Mouse (Mus musculus) cerebellum, adult (tissue): ENCODE measurements around the gene Cidec.

ENCODE experiments used
- ATAC-seq: cut with Nextera tagmentation; 2 replicates; pipeline ENCODE4 v1.9.2; 2017; ENCODE audit warnings: mild to moderate bottlenecking, moderate library complexity, mixed read lengths; ENCODE audit not compliant: insufficient number of reproducible peaks, low FRiP score, low TSS enrichment

Cidec gene

DNA sequence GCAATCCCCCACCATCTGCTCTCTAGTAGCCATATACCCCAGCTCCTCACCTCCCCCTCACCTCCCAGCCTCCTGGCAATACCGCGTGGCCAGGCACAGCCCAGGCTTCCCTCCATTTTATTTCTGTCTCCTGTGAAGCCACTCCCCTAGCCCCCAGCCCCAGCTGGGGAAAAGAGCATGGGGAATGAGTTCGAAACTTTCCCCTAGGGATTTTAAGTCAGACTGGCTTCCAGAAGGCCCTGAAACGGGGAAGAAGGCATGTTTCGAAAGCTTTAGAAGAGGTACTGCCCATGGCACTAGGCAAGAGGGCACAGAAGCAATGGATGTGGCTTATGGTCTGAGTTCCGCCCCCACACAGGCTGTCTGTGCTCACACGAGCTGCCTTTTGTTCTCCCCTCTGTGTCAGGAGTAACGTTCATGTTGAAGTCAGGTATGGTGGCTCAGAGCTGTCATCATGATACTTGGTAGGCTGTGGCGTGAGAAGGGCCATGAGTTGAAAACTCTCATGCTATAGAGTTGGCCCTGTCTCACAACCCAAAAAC, at the start of gene Cidec:
Gene Cidec (minus strand): TSS at position 97 of the 542 bp plus-strand sequence.
- ATAC-seq, result no peak

DNA sequence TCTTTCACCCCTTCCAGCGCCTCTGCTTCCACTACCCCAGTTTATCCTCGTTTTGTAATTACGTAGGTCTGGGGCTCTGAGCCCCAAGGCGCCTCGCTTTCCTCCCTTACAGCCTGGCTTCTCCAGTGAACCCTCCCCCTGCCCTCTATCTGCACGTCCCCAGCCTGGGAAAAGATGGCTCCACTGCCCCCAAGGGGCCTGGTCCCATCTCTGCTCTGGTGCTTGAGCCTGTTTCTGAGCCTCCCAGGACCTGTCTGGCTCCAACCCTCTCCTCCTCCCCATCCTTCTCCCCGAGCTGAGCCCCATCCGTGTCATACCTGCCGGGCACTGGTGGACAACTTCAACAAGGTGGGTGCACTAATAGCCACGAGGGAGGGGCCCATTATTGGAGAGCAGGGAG, 48.2 kb upstream of the Cidec start:
- ATAC-seq, result peak; percentile 22; the same call in 1 of the 2 replicates

DNA sequence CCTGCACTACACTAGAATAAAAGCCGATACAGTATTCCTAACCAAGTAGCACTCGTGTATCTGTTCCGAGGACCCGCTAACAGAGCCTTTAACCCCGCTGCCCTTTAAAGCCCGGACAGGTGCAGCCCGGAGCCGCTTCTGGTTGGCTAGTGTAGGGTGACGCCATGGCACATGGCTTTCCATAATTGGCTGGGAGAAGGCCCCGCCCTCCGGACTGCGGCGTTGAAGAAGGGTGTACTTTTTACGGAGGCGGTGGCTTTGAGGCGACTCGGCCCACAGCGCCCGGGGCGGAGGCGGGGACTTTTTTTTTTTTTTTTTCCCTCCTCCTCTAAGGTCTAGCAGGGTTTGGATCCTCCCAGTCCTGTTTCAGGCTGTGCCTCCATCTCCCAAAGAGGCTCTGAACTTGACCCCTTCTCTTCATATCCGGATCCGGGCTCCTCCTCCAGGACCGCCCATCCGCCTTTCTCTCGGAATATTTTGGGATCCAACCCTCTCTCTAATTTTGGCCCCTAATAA, 47.6 kb upstream of the Cidec start, which contains the start of gene Creld1:
Gene Creld1 (plus strand): TSS at position 198 of the 516 bp plus-strand sequence.
- ATAC-seq, result peak; percentile 90

DNA sequence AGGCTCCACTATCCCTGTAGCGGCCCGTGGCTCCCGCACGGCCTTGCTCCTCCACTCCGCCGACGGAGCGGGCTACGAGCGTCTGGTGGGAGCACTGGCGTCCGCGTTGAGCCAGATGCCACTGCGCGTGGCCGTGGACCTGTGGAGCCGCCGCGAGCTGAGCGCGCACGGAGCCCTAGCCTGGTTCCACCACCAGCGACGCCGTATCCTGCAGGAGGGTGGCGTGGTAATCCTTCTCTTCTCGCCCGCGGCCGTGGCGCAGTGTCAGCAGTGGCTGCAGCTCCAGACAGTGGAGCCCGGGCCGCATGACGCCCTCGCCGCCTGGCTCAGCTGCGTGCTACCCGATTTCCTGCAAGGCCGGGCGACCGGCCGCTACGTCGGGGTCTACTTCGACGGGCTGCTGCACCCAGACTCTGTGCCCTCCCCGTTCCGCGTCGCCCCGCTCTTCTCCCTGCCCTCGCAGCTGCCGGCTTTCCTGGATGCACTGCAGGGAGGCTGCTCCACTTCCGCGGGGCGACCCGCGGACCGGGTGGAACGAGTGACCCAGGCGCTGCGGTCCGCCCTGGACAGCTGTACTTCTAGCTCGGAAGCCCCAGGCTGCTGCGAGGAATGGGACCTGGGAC, 47.0 kb upstream of the Cidec start:
- peak; percentile 57 for ATAC-seq

DNA sequence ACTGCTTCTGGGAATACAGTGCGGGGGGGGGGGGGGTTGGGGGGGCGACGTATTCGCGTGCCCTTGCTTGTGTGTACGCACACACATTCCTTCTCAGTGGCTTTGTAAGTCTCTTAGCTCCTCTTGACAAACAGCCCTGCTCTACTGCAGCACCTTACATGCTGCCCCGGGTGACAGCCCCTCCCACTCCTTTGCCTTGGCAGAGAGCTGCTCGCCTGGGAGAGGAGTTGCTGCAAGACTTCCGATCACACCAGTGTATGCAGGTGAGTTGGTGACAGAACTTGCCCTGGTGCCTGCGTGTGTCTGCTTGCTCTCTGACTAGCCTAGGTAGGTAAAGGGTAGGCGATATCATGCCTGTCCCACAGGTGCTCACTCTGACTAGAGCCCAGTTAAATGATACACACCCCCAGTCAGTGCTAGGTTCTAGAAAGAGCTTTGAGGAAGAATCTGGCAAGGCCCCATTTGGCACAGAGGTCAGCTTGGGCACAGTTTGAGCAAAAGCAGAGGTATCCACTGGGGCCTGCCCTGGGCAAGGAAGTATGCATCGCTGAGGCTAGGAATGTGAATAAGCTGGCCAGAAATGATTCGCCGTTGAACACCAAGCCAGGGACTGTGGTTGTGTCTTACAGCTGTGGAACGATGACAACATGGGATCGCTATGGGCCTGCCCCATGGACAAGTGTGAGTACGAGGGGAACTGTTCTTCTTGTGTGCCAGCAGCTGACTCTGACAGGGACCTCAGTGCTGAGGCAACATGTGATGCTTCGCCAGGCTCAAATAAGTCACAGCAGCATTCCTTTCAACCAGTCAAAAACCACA, 45.2 kb upstream of the Cidec start:
- ATAC-seq, result no peak

DNA sequence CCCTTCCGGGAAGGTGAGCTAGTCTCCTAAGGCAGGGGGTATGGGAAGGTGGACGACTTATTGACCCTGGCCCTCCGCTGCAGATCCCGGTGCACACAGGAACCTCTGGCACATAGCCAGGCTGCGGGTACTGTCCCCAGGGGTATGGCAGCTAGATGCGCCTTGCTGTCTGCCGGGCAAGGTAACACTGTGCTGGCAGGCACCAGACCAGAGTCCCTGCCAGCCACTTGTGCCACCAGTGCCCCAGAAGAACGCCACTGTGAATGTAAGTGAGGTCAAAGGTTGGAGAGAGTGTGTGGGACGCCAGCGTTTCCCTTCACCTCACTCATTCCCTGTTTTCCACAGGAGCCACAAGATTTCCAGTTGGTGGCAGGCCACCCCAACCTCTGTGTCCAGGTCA, 43.3 kb upstream of the Cidec start:
- ATAC-seq, result no peak

DNA sequence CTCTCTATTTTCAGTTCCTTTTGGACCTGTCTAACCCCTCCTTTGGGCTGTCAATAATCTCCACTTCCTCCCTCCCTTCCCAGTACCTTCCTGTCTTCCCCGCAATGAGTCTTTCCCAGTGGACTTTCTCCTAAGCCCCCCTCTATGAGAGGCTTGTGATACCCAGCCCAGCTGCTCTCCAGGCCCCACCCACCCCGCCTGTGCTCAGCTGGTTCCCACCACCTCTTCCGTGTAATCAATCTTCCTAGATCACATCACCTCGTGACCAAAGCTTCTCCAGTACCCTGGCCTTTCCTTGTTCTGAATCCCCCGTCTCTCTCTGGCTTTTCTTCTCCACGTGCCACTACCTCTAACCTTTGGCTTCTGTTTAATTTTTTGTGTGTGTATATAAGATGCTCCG, 41.8 kb upstream of the Cidec start:
- ATAC-seq, result no peak

DNA sequence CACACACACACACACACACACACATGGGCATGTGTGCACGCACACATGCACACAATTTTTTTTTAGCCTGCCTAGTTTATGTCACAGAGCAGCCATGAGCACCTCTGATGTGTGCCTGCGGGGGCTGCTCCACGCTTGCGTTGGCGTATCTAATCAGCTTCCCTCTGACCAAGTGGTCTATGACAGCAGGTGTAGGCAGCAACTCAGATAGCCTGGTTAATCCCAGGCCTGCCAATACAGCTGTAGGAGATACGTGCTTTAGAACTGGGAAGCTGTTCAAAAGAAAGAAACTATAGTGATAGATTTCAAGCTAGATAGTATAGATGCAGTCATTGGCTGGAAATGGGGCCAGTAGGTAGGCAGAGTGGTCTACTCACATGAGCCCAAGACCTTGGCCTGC, 38.2 kb upstream of the Cidec start:
- ATAC-seq, result no peak

DNA sequence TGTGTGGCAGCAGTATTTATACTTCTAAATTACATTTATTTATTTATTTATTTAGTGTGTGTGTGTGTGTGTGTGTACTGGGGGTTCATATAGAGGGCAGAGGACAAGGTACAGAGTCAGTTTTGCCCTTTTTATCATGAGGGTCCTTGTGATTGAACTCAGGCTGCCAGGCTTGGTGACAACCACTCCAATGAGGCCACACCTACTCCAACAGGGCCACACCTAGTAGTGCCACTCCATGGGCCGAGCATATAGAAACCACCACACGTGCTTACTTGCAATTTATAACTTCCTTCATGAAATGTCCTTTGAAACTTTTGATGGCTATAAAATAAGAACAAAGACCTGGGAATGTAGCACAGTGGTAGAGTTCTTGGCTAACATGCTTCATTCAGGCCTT, 37.7 kb upstream of the Cidec start:
- no peak for ATAC-seq

DNA sequence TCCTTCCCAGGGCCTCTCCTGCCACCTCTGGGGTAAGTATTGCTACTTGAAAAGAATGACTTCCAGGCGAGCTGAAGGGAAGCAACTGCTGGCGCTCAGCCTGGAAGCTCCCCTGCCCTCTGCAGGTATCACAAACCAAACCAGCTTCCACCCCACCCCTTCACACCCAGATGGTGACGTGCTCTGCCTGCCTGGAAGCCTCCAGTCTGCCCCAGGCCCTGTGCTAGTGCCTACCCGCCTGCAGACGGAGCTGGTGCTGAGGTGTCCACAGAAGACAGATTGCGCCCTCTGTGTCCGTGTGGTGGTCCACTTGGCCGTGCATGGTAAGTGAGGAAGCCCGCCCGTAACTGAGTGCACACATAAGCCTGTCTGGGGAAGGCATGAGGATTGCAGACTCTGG, 36.5 kb upstream of the Cidec start:
- no peak for ATAC-seq

DNA sequence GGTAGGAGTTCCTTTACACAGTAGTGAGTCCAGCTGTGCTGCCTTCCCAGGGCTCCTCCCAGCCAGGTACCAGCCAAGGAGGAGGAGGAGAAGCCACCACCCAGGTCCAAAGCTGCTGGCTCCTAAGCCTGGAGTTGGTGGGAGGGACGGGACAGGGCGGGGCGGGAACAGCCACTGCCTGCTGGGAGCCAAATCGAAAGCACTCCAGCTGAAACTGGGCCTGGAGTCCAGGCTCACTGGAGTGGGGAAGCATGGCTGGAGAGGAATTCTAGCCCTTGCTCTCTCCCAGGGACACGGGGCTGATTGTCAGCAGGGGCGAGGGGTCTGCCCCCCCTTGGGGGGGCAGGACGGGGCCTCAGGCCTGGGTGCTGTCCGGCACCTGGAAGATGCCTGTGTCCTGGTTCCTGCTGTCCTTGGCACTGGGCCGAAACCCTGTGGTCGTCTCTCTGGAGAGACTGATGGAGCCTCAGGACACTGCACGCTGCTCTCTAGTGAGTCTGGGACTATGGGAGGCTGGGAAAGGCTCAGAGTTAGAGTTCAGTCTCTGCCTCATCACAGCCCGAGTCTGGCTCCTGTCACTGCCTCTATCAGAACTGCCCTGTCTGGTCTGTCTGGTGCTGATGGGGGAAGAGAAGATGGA, 35.9 kb upstream of the Cidec start, which contains the start of gene Il17rc:
Gene Il17rc (plus strand): TSS at position 131 of the 640 bp plus-strand sequence.
- no peak for ATAC-seq

DNA sequence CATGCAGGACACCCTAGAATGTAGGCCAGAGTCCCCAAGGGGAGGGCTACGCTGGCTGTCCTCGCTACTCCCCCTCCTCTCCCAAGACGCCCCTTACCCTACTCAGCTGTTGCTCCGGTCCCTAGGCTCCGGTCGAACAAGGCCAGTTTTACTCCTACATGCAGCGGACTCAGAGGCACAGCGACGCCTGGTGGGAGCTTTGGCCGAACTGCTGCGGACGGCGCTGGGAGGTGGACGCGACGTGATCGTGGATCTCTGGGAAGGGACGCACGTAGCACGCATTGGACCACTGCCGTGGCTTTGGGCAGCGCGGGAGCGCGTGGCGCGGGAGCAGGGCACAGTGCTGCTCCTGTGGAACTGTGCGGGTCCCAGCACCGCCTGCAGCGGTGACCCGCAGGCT, 33.9 kb upstream of the Cidec start:
- ATAC-seq, result peak; percentile 63; the same call in 1 of the 2 replicates

DNA sequence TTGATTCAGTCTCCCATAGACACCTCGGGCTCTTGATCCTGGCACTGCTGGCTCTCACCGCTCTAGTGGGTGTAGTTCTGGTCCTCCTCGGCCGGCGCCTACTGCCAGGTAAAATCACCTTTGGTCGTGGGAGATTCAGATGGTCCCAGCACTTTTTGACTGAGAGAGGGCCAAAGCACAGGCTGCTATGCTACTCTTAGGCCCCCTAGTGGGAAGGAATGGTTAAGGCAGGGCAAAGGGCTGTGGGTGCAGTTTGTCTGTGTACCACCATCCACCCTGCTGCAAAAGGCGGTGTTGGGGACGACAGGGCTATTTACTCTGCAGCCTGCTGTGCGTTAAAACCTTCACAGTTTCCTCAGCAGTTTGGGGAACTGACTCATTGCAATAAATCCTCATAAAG, 33.5 kb upstream of the Cidec start:
- peak; percentile 57; the same call in 1 of the 2 replicates for ATAC-seq

DNA sequence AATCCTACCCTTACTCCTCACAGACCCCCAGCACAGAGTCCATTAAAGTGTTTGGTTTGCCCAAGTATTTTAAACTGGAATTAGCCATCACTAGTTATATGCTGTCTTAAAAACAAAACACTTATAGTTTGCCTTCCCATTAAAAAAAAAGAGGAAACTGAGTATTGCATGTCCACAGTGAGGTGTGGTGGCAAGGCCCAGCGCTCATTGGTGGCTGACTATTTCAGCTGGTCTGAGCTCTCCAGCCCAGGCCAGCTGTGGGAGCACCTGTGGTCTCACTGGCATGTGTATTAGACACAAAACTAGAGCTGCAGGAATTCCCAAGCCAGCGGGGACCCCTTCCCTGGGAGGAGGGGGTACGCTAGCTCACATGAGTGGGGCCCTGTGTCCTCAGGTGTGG, 33.0 kb upstream of the Cidec start:
- ATAC-seq, result 0 out of 2 replicates have a peak, but pooled peaks have one; percentile 5

DNA sequence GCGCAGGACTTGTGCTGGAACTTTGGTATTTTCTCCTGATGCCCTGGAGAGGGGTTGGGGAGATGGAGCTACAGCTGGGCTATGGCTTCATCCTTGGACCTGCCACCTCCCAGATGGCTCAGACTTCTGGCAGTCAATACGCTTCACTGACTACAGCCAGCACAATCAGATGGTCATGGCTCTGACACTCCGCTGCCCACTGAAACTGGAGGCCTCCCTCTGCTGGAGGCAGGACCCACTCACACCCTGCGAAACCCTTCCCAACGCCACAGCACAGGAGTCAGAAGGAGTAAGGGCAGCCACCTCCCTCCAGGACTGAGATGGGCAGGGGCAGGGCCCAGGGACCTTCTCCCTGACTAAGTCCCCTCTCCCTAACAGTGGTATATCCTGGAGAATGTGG, 30.0 kb upstream of the Cidec start:
- ATAC-seq, result no peak

DNA sequence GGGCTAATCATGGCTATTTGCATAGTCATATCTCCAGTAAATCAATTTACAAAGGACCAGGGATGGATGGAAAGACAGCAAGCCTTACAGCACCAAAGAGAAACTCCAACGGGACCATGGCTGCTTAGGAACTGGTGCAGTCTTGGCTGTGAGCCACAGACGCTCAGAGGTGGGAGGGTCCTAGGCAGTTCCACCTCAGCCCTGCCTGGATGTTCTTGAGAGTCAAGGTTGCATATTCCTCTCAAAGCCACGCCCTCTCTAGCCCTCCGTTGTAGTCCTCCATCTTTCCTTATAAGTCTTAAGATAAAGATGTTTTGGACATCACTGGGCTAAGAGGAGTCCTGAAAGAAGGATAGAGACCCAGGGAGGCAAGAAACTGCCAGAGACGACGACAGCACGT, 28.5 kb upstream of the Cidec start:
- no peak for ATAC-seq

DNA sequence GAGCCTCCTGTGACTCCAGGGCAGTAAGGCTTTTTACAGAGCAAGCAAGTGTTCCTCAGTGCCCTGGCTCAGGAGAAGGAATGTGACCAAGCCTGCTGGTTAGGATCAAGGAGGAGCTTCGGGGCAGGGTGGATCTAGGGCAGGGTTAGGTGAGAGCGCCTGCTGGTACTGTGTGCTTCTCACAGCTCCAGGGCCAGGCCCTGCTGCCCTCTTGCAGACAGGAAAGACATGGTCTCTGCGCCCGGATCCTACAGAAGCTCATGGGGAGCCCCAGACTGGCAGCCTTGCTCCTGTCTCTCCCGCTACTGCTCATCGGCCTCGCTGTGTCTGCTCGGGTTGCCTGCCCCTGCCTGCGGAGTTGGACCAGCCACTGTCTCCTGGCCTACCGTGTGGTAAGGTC, 23.1 kb upstream of the Cidec start:
- peak; percentile 66; the same call in 1 of the 2 replicates for ATAC-seq

DNA sequence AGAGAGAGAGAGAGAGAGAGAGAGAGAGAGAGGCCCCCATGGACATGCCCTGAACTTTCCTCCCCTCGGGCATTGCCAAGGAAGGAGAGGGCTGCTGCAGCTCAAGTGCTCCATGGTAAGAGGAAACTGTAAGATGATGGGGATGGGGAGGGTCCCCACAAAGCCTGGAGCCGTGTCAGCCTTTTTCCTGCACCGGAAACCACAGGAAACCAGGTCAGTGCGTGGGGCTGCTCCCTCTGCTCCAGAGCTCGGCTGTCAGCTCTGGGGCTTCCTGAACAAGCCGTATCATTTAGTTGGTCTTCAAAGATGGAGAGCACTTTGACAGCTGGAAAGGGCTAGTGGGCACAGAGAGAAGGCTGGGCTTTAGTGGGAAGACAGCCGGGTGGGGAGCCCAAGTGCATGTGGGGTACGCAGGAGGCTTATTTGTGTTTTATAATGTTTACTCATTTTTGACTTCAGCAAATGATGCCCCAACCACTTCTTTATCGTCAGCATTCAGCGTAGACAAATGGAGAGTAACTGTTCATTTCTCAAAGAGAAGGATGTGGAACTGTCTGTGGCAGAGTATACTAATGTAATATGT, 22.5 kb upstream of the Cidec start, which contains the start of gene Il17re:
Gene Il17re (plus strand): TSS at position 533 of the 583 bp plus-strand sequence.
- no peak for ATAC-seq

DNA sequence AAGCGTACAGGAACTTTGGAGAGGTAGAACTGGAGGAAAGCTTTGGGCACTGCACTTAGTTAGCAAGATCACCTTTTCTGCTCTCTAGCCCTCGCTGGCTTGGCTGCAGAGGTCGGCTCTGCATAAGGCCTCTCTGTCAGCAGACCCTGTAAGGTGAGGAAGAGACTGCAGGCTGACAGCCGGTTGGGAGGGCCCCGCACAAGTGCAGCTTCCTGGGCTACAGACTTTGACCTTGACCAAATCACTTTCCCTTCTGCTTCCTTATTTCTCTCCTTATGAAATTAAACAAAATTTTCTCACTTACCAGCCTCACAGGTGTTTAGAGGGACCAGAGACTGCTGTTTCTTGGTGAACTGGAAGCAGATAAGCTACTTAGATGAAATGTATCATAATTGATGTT, 19.4 kb upstream of the Cidec start:
- ATAC-seq, result no peak

DNA sequence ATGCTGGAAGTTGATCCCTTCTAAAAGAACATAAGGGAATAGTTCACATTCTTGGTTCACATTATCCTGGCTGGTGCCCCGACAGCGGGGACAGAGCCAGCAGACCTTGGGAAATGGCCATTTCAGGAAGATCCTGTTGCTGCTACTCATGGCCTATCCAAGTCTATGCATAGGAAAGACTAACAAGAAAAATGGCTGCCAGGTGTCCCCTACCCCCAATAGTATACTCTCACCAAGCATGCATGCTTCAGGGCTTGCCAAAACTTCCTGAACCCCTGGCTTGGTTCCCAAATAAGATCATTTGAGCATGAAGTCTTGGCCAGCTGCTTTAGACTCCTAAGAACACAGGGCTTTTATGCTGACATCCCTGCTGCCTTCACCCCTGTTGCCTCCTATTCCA, 16.3 kb upstream of the Cidec start:
- ATAC-seq, result no peak
